Mouse (Mus musculus) MEL (cell line): Measurements from ENCODE around the gene 1700016K19Rik. TPM values are rescaled to one million over a fixed set of nuclear protein-coding genes. Genes with fewer than 3 reads are reported as not detected.

Source experiments
- DNase-seq: peaks from one replicate; pipeline ENCODE4 v3.0.0; 2011; ENCODE audit warnings: low read depth, low spot score
- H3K27ac ChIP-seq: 2 replicates; pipeline ENCODE4 v1.5.1; 2012; ENCODE audit warnings: low read depth, mild to moderate bottlenecking, control low read depth, low read length, moderate library complexity; ENCODE audit not compliant: control insufficient read depth
- H3K27me3 ChIP-seq, 2 experiments: fragments of 150-350 bp in 1 of 2; sonication (generic) in 1 of 2; 2 replicates each; pipeline ENCODE4 v1.6.1; 2012; ENCODE audit warnings: low read length in 2 of 2, mild to moderate bottlenecking in 2 of 2, improper control_type of control experiment in 1 of 2, moderate library complexity in 1 of 2; ENCODE audit not compliant: insufficient read depth in 2 of 2, control insufficient read depth in 1 of 2
- H3K36me3 ChIP-seq, 2 experiments: 2 replicates each; pipeline ENCODE4 v1.6.1; 2012 to 2014; ENCODE audit warnings: low read length in 2 of 2, improper control_type of control experiment in 1 of 2, inconsistent platforms in 1 of 2, mild to moderate bottlenecking in 1 of 2; ENCODE audit not compliant: insufficient read depth in 2 of 2, control insufficient read depth in 1 of 2
- H3K4me1 ChIP-seq, 2 experiments: fragments of 150-350 bp in 1 of 2; sonication (generic) in 1 of 2; 2 replicates each; pipeline ENCODE4 v1.6.1; 2012; ENCODE audit warnings: low read length in 2 of 2, improper control_type of control experiment in 1 of 2, mild to moderate bottlenecking in 1 of 2; ENCODE audit not compliant: insufficient read depth in 2 of 2, control insufficient read depth in 1 of 2
- H3K4me3 ChIP-seq, 2 experiments: fragments of 150-350 bp in 1 of 2; sonication (generic) in 1 of 2; 2 replicates each; pipeline ENCODE4 v1.5.1; 2012; ENCODE audit warnings: low read depth in 2 of 2, low read length in 2 of 2, mild to moderate bottlenecking in 2 of 2, moderate library complexity in 2 of 2, control low read depth in 1 of 2, improper control_type of control experiment in 1 of 2; ENCODE audit not compliant: control insufficient read depth in 1 of 2, insufficient read depth in 1 of 2
- H3K79me2 ChIP-seq: 2 replicates; pipeline ENCODE4 v1.6.1; 2012; ENCODE audit warnings: mild to moderate bottlenecking, low read length, moderate library complexity; ENCODE audit not compliant: control insufficient read depth, poor library complexity, insufficient read depth
- H3K9ac ChIP-seq: 2 replicates; pipeline ENCODE4 v1.6.1; 2012; ENCODE audit warnings: low read depth, mild to moderate bottlenecking, control low read depth, low read length, moderate library complexity; ENCODE audit not compliant: control insufficient read depth, poor library complexity, severe bottlenecking
- H3K9me3 ChIP-seq: fragments of 150-350 bp; sonication (generic); replicated peaks from 2 replicates; pipeline ENCODE4 v1.6.1; 2012; ENCODE audit warnings: mild to moderate bottlenecking, low read length, improper control_type of control experiment, moderate library complexity; ENCODE audit not compliant: insufficient read depth
- BHLHE40 ChIP-seq: IDR thresholded peaks from 2 replicates; pipeline ENCODE4 v1.6.1; 2012; ENCODE audit warnings: low read depth, mild to moderate bottlenecking, inconsistent platforms, low read length, improper control_type of control experiment, borderline replicate concordance
- CHD1 ChIP-seq: IDR thresholded peaks from 2 replicates; pipeline ENCODE4 v1.6.1; 2012; ENCODE audit warnings: low read depth, mild to moderate bottlenecking, inconsistent platforms, low read length, improper control_type of control experiment
- CHD2 ChIP-seq: IDR thresholded peaks from 2 replicates; pipeline ENCODE4 v1.6.1; 2011; ENCODE audit warnings: low read length, improper control_type of control experiment
- ELF1 ChIP-seq: IDR thresholded peaks from 2 replicates; pipeline ENCODE4 v1.6.1; 2014; ENCODE audit warnings: low read depth, mild to moderate bottlenecking, inconsistent platforms, low read length, improper control_type of control experiment, moderate library complexity
- EP300 ChIP-seq, 2 experiments: IDR thresholded peaks; 2 replicates each; pipeline ENCODE4 v1.6.1; 2011; ENCODE audit warnings: improper control_type of control experiment in 2 of 2, low read length in 2 of 2, low read depth in 1 of 2, mild to moderate bottlenecking in 1 of 2
- ETS1 ChIP-seq: IDR thresholded peaks from 2 replicates; pipeline ENCODE4 v1.6.1; 2012; ENCODE audit warnings: low read depth, mild to moderate bottlenecking, inconsistent platforms, low read length, improper control_type of control experiment, moderate library complexity
- HCFC1 ChIP-seq: IDR thresholded peaks from 2 replicates; pipeline ENCODE4 v1.6.1; 2012; ENCODE audit warnings: low read depth, mild to moderate bottlenecking, inconsistent platforms, low read length, improper control_type of control experiment, moderate library complexity
- JUND ChIP-seq: IDR thresholded peaks from 2 replicates; pipeline ENCODE4 v1.6.1; 2011; ENCODE audit warnings: low read depth, mild to moderate bottlenecking, improper control_type of control experiment, low read length
- MAFK ChIP-seq: IDR thresholded peaks from 2 replicates; pipeline ENCODE4 v1.6.1; 2011; ENCODE audit warnings: low read depth, mild to moderate bottlenecking, low read length, improper control_type of control experiment, borderline replicate concordance
- MAX ChIP-seq: IDR thresholded peaks from 2 replicates; pipeline ENCODE4 v1.6.1; 2011; ENCODE audit warnings: low read length, improper control_type of control experiment
- MEF2A ChIP-seq: IDR thresholded peaks from 2 replicates; pipeline ENCODE4 v1.6.1; 2014; ENCODE audit warnings: low read depth, mild to moderate bottlenecking, inconsistent platforms, low read length, improper control_type of control experiment; ENCODE audit not compliant: poor library complexity, insufficient replicate concordance, severe bottlenecking; ENCODE audit errors: extremely low read depth
- MYC ChIP-seq: IDR thresholded peaks from 2 replicates; pipeline ENCODE4 v1.6.1; 2011; ENCODE audit warnings: low read depth, mild to moderate bottlenecking, low read length, improper control_type of control experiment, moderate library complexity
- POLR2A ChIP-seq, 2 experiments: IDR thresholded peaks; 2 replicates each; pipeline ENCODE4 v1.6.1; 2011 to 2012; ENCODE audit warnings: low read length in 2 of 2, mild to moderate bottlenecking in 2 of 2, control low read depth in 1 of 2, improper control_type of control experiment in 1 of 2, low read depth in 1 of 2, moderate library complexity in 1 of 2; ENCODE audit not compliant: control insufficient read depth in 1 of 2, insufficient read depth in 1 of 2, poor library complexity in 1 of 2
- POLR2AphosphoS2 ChIP-seq: IDR thresholded peaks from 2 replicates; pipeline ENCODE4 v1.6.1; 2011; ENCODE audit warnings: low read length, improper control_type of control experiment
- POLR2AphosphoS5 ChIP-seq: IDR thresholded peaks from 2 replicates; pipeline ENCODE4 v1.6.1; 2012; ENCODE audit warnings: low read depth, borderline replicate concordance, mild to moderate bottlenecking, inconsistent platforms, low read length, moderate library complexity, mixed read lengths
- RAD21 ChIP-seq: IDR thresholded peaks from 2 replicates; pipeline ENCODE4 v1.6.1; 2011; ENCODE audit warnings: mild to moderate bottlenecking, low read depth, low read length, improper control_type of control experiment
- SIN3A ChIP-seq: IDR thresholded peaks from 2 replicates; pipeline ENCODE4 v1.6.1; 2012; ENCODE audit warnings: low read length, improper control_type of control experiment, inconsistent platforms
- TAL1 ChIP-seq: IDR thresholded peaks from 2 replicates; pipeline ENCODE4 v1.6.1; 2012; ENCODE audit warnings: mild to moderate bottlenecking, inconsistent platforms, low read length, moderate library complexity, mixed read lengths
- TBP ChIP-seq: IDR thresholded peaks from 2 replicates; pipeline ENCODE4 v1.8.0; 2011; ENCODE audit warnings: low read depth, low read length, improper control_type of control experiment
- USF1 ChIP-seq: IDR thresholded peaks from 2 replicates; pipeline ENCODE4 v1.6.1; 2014; ENCODE audit warnings: low read depth, mild to moderate bottlenecking, inconsistent platforms, low read length, improper control_type of control experiment, moderate library complexity
- ZC3H11A ChIP-seq: IDR thresholded peaks from 2 replicates; pipeline ENCODE4 v1.6.1; 2012; ENCODE audit warnings: low read depth, mild to moderate bottlenecking, inconsistent platforms, low read length, improper control_type of control experiment
- ZKSCAN1 ChIP-seq: IDR thresholded peaks from 2 replicates; pipeline ENCODE4 v1.6.1; 2012; ENCODE audit warnings: low read depth, mild to moderate bottlenecking, inconsistent platforms, low read length, improper control_type of control experiment, moderate library complexity
- ZMIZ1 ChIP-seq: IDR thresholded peaks from 2 replicates; pipeline ENCODE4 v1.6.1; 2012; ENCODE audit warnings: low read depth, mild to moderate bottlenecking, inconsistent platforms, low read length, improper control_type of control experiment, moderate library complexity
- polyA plus RNA-seq, 2 experiments: library from polyadenylated mRNA; stranded (reverse) in 1 of 2; unstranded in 1 of 2; fragments of >175 nt in 1 of 2; fragments of >200 nt in 1 of 2; gene quantifications; 2 replicates each; pipeline versions ENCODE4 v1.2.1 to v1.2.4; 2012; ENCODE audit warnings: low replicate concordance in 2 of 2, low read depth in 1 of 2; ENCODE audit not compliant: insufficient read length in 2 of 2, insufficient read depth in 1 of 2, missing spikeins in 1 of 2
- total RNA-seq: library from RNA; depleted of rRNA; stranded (reverse); fragments of 300-350 nt; gene quantifications from 2 replicates; pipeline ENCODE4 v1.2.3, GENCODE M21; 2012

The 1700016K19Rik gene
- total and polyA plus RNA-seq, 3 experiments, result 0.25 TPM; not detected in 2

- peaks cover 6 to 16% of the 10 kb centered on the region in 2 experiments for H3K27me3 ChIP-seq
- no peak for TF ChIP-seq EP300 (IDR thresholded peaks at IDR 0.05; ENCODE audit: low read depth in 1 of 2, low read length in 2 of 2)
- no peak for TF ChIP-seq MAX
- TF ChIP-seq ETS1, result no peak
- TF ChIP-seq MYC, result no peak
- no peak for TF ChIP-seq CHD1
- no peak for TF ChIP-seq BHLHE40
- no peak for TF ChIP-seq ELF1
- TF ChIP-seq POLR2A (IDR thresholded peaks at IDR 0.05; ENCODE audit: control insufficient read depth in 1 of 2, insufficient read depth in 1 of 2, low read depth in 1 of 2, low read length in 2 of 2, poor library complexity in 1 of 2), result no peak
- no peak for TF ChIP-seq ZKSCAN1
- no peak for TF ChIP-seq SIN3A
- TF ChIP-seq MEF2A, result no peak
- no peak for TF ChIP-seq USF1
- TF ChIP-seq MAFK, result no peak
- no peaks in the 10 kb centered on the region for H3K9me3 ChIP-seq
- H3K4me1 ChIP-seq, result no peaks in the 10 kb centered on the region
- H3K4me3 ChIP-seq, result no peak overlapping the region
- H3K36me3 ChIP-seq, result no peaks in the 10 kb centered on the region
- DNase-seq, result no peak
- no peak overlapping the region for H3K9ac ChIP-seq
- no peaks in the 10 kb centered on the region for H3K79me2 ChIP-seq
- no peak overlapping the region for H3K27ac ChIP-seq
Measured at GRCm38 (mm10) chr11:75984581-75984980, 15.1 kb upstream of the 1700016K19Rik start.

- no peaks in the 10 kb centered on the region for H3K79me2 ChIP-seq
- no peak overlapping the region for H3K4me3 ChIP-seq
- H3K4me1 ChIP-seq, result no peaks in the 10 kb centered on the region
- no peak overlapping the region for H3K9ac ChIP-seq
- H3K27ac ChIP-seq, result no peak overlapping the region
- DNase-seq, result no peak
- H3K36me3 ChIP-seq, result no peaks in the 10 kb centered on the region
- no peak for TF ChIP-seq ZMIZ1
- TF ChIP-seq TAL1, result no peak
- TF ChIP-seq POLR2AphosphoS2, result no peak
- TF ChIP-seq POLR2A (IDR thresholded peaks at IDR 0.05; ENCODE audit: control insufficient read depth in 1 of 2, insufficient read depth in 1 of 2, low read depth in 1 of 2, low read length in 2 of 2, poor library complexity in 1 of 2), result no peak
- TF ChIP-seq JUND, result no peak
- no peak for TF ChIP-seq RAD21
- TF ChIP-seq POLR2AphosphoS5, result no peak
- no peak for TF ChIP-seq MYC
- TF ChIP-seq CHD2, result no peak
- TF ChIP-seq SIN3A, result no peak
- no peak for TF ChIP-seq HCFC1
- TF ChIP-seq TBP, result no peak
- TF ChIP-seq BHLHE40, result no peak
- no peak for TF ChIP-seq ETS1
- TF ChIP-seq ZC3H11A, result no peak
- no peak for TF ChIP-seq USF1
- TF ChIP-seq MAX, result no peak
- H3K9me3 ChIP-seq, result no peaks in the 10 kb centered on the region
- peaks cover 6 to 15% of the 10 kb centered on the region in 2 experiments for H3K27me3 ChIP-seq
Measured at GRCm38 (mm10) chr11:75985948-75986347, 13.8 kb upstream of the 1700016K19Rik start.
